Mouse (Mus musculus): ENCODE results near the gene Chst11. TPM values are rescaled to one million over a fixed set of nuclear protein-coding genes. Genes with fewer than 3 reads are reported as not detected.

Chst11 gene
- polyA plus RNA-seq, 1 experiment from 2014 or later = 2.5 TPM

DNA sequence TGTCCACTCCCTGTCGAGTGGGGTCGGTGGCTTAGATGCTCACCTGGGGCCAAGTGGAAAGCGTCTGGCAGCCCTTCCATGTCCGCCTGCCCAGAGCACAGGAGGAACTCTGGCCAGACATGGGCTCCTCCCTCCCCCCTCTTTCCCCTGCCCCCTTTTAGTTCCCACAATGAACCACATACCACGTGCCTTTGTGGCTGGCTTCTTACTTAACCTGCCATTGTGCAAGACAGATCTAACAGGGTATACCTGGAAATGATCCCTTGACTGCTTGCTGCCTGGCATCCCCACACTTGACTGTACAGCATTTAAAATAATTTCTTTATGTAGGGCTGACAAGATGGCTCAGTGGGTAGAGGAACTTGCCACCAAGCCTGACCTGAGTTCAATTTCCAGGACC, 15.7 kb upstream of the Chst11 start:
- no peak for ATAC-seq (ENCODE audit: insufficient number of reproducible peaks, insufficient read depth, low FRiP score, low TSS enrichment, low read depth)
- H3K9ac ChIP-seq (replicated peaks) = no peak overlapping the region
- H3K27ac ChIP-seq = no peak overlapping the region
- H3K27me3 ChIP-seq = 0 out of 2 replicates have a peak, but pooled peaks cover 4% of the 10 kb centered on the region
- no peak overlapping the region for H3K4me2 ChIP-seq
- no peak overlapping the region for H3K4me3 ChIP-seq (replicated peaks)
- 61% methylated on average over 5 of the region's 5 CpGs for WGBS
- no peaks in the 10 kb centered on the region for H3K9me3 ChIP-seq
- peaks cover 8% of the 10 kb centered on the region; the same call in 1 of the 2 replicates for H3K4me1 ChIP-seq (replicated peaks)
- H3K36me3 ChIP-seq = no peaks in the 10 kb centered on the region

- H3K36me3 ChIP-seq = no peaks in the 10 kb centered on the region
- ATAC-seq (ENCODE audit: insufficient number of reproducible peaks, insufficient read depth, low FRiP score, low TSS enrichment, low read depth) = no peak
- 84% methylated on average over 11 of the region's 11 CpGs for WGBS
- no peak overlapping the region for H3K27ac ChIP-seq
- H3K4me2 ChIP-seq = no peak overlapping the region
- H3K9ac ChIP-seq (replicated peaks) = no peak overlapping the region
- H3K27me3 ChIP-seq = 0 out of 2 replicates have a peak, but pooled peaks cover 4% of the 10 kb centered on the region
- H3K4me1 ChIP-seq (replicated peaks) = peaks cover 6% of the 10 kb centered on the region; the same call in 1 of the 2 replicates
- no peaks in the 10 kb centered on the region for H3K9me3 ChIP-seq
- no peak overlapping the region for H3K4me3 ChIP-seq (replicated peaks)
These were observed 13.7 kb upstream of the Chst11 start for GRCm38 (mm10) chr10:82971549-82971948.

GRCm38 (mm10) chr10:82974201-82974600, 11.1 kb upstream of the Chst11 start:
- Histone ChIP-seq H3K36me3 (no peaks in the 10 kb centered on the region), H3K9me3 (no peaks in the 10 kb centered on the region), H3K4me3 (replicated peaks) (no peak overlapping the region), H3K4me1 (replicated peaks) (peaks cover 4% of the 10 kb centered on the region; the same call in 1 of the 2 replicates), H3K27ac (no peak overlapping the region), H3K4me2 (no peak overlapping the region), H3K27me3 (peaks cover 11% of the 10 kb centered on the region; the same call in 1 of the 2 replicates), H3K9ac (replicated peaks) (no peak overlapping the region)
- WGBS = 85% methylated on average over 5 of the region's 5 CpGs
- ATAC-seq (ENCODE audit: insufficient number of reproducible peaks, insufficient read depth, low FRiP score, low TSS enrichment, low read depth) = no peak

- no peak for ATAC-seq (ENCODE audit: insufficient number of reproducible peaks, insufficient read depth, low FRiP score, low TSS enrichment, low read depth)
- Histone ChIP-seq H3K4me3 (replicated peaks) (no peak overlapping the region), H3K4me1 (replicated peaks) (no peaks in the 10 kb centered on the region), H3K4me2 (no peak overlapping the region), H3K9ac (replicated peaks) (no peak overlapping the region), H3K27me3 (peaks cover 11% of the 10 kb centered on the region; the same call in 1 of the 2 replicates), H3K9me3 (no peaks in the 10 kb centered on the region), H3K27ac (no peak overlapping the region), H3K36me3 (no peaks in the 10 kb centered on the region)
- WGBS = 40% methylated on average over 6 of the region's 6 CpGs
These were observed 10.6 kb upstream of the Chst11 start for GRCm38 (mm10) chr10:82974627-82975177.

- no peak overlapping the region for H3K4me3 ChIP-seq (replicated peaks)
- 90% methylated on average over 15 of the region's 15 CpGs for WGBS
- no peaks in the 10 kb centered on the region for H3K4me1 ChIP-seq (replicated peaks)
- ATAC-seq (ENCODE audit: insufficient number of reproducible peaks, insufficient read depth, low FRiP score, low TSS enrichment, low read depth) = no peak
- no peaks in the 10 kb centered on the region for H3K9me3 ChIP-seq
- H3K4me2 ChIP-seq = no peak overlapping the region
- H3K36me3 ChIP-seq = no peaks in the 10 kb centered on the region
- no peak overlapping the region for H3K27ac ChIP-seq
- H3K27me3 ChIP-seq = peaks cover 22% of the 10 kb centered on the region
- no peak overlapping the region for H3K9ac ChIP-seq (replicated peaks)
These were observed 9.5 kb upstream of the Chst11 start for GRCm38 (mm10) chr10:82975806-82976205.

DNA sequence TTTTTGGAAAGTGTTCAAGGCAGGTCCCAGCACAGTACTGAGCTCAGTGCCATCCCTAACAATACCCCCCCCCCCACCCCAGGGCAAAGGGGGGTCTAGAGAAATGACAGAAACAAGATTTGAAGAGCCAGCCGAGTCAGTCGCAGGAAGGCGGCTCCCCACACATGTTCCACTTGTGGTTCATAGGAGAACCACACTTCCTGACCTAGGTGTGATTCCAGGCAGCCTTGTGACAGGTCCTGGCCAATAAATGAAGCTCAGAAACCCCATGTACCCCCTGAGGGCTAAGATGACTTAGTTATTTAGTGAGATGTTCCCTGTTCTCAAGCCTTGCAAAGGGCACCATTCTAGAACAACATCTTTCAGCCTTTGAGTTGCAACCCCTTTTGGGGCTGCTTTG, 3.0 kb upstream of the Chst11 start:
- Histone ChIP-seq H3K27me3 (peaks cover 59% of the 10 kb centered on the region), H3K9ac (replicated peaks) (no peak overlapping the region), H3K36me3 (no peaks in the 10 kb centered on the region), H3K4me3 (replicated peaks) (no peak overlapping the region), H3K9me3 (no peaks in the 10 kb centered on the region), H3K4me1 (replicated peaks) (peaks cover 19% of the 10 kb centered on the region), H3K27ac (no peak overlapping the region), H3K4me2 (no peak overlapping the region)
- WGBS = 88% methylated on average over 3 of the region's 3 CpGs
- no peak for ATAC-seq (ENCODE audit: insufficient number of reproducible peaks, insufficient read depth, low FRiP score, low TSS enrichment, low read depth)

- no peaks in the 10 kb centered on the region for H3K9me3 ChIP-seq
- ATAC-seq (ENCODE audit: insufficient number of reproducible peaks, insufficient read depth, low FRiP score, low TSS enrichment, low read depth) = no peak
- peaks cover 45% of the 10 kb centered on the region for H3K27me3 ChIP-seq
- H3K4me2 ChIP-seq = peak overlapping the region; percentile 90
- no peaks in the 10 kb centered on the region for H3K36me3 ChIP-seq
- peak overlapping the region; percentile 94 for H3K27ac ChIP-seq
- peak overlapping the region; percentile 80 for H3K9ac ChIP-seq (replicated peaks)
- H3K4me3 ChIP-seq (replicated peaks) = peak overlapping the region; percentile 72
- WGBS = under 1% methylated on average over 32 of the region's 32 CpGs
- H3K4me1 ChIP-seq (replicated peaks) = peaks cover 30% of the 10 kb centered on the region
These were observed 418 bp downstream of the Chst11 start for GRCm38 (mm10) chr10:82985700-82986131.

DNA sequence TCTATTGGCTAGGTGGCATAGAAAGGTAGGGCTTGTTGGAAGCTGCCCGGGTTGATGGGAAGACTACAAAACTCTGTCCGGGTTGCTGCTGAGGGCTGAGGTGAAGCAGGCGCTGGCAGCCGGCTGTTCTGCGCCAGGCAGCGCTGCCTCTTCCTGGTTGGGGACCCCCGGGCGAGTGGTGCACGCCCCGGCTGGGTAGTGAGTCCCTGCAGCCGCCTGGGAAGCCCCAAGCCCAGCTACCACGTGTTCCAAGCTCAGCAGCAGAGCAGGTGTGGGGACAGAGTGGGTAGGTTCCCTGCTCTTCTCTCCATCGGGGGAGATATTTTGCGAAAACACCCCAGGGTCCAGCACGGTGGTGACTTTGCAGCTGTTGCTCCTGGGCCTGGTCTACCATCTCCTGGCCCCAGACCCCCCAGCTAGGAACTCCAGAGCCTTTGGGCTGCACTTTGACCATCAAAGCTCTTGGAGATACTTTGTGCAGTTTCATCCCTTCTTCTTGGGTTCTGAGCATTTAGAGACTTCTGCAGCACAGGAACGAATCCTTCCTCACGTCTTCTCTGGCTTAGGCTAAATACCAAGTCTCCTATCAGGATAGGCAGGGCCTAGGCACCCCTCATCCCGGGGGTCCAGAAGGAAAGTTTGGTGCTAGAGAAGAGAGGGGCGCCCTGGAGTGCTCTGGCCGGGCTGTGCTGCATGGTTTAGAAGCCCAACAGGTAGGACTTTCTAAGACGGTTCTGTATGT, 1.1 kb downstream of the Chst11 start:
- Histone ChIP-seq H3K36me3 (no peaks in the 10 kb centered on the region), H3K9ac (replicated peaks) (peak overlapping the region; percentile 80), H3K9me3 (no peaks in the 10 kb centered on the region), H3K4me3 (replicated peaks) (peak overlapping the region; percentile 72), H3K4me1 (replicated peaks) (peaks cover 30% of the 10 kb centered on the region), H3K27ac (peak overlapping the region; percentile 94), H3K27me3 (peaks cover 38% of the 10 kb centered on the region), H3K4me2 (peak overlapping the region; percentile 90)
- ATAC-seq (ENCODE audit: insufficient number of reproducible peaks, insufficient read depth, low FRiP score, low TSS enrichment, low read depth) = no peak
- WGBS = 4% methylated on average over 21 of the region's 21 CpGs

GRCm38 (mm10) chr10:82986993-82987349, 1.7 kb downstream of the Chst11 start:
- Histone ChIP-seq H3K4me1 (replicated peaks) (peaks cover 34% of the 10 kb centered on the region), H3K27ac (peak overlapping the region; percentile 94; the same call in 1 of the 2 replicates), H3K9ac (replicated peaks) (peak overlapping the region; percentile 80; the same call in 1 of the 2 replicates), H3K4me3 (replicated peaks) (peak overlapping the region; percentile 72), H3K36me3 (no peaks in the 10 kb centered on the region), H3K9me3 (no peaks in the 10 kb centered on the region), H3K4me2 (peak overlapping the region; percentile 90), H3K27me3 (peaks cover 32% of the 10 kb centered on the region)
- 16% methylated on average over 8 of the region's 8 CpGs for WGBS
- no peak for ATAC-seq (ENCODE audit: insufficient number of reproducible peaks, insufficient read depth, low FRiP score, low TSS enrichment, low read depth)

DNA sequence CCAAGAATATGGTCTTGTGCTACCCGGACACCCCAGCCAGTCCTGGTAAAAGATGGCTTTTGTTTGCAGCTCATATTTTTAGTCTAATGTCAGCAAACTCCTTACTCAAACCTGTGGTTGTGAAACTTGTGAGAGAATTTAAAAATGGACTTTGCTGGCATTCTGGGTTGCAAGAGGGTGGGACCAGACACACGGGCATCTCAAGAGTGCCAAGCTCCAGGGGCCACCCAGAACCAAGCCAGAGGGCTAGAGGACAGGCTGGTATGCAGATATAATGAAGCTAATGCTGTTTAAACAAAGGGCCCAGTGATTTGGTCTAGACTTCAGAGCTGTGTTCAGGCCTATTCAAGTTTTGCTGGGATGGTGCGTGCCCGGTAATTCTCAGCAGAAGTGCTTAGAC, 2.1 kb downstream of the Chst11 start:
- Histone ChIP-seq H3K9ac (replicated peaks) (peak overlapping the region; percentile 53; the same call in 1 of the 2 replicates), H3K27ac (no peak overlapping the region), H3K4me1 (replicated peaks) (peaks cover 37% of the 10 kb centered on the region), H3K27me3 (peaks cover 28% of the 10 kb centered on the region), H3K4me2 (peak overlapping the region; percentile 90), H3K4me3 (replicated peaks) (peak overlapping the region; percentile 72), H3K9me3 (no peaks in the 10 kb centered on the region), H3K36me3 (no peaks in the 10 kb centered on the region)
- 57% methylated on average over 4 of the region's 4 CpGs for WGBS
- ATAC-seq (ENCODE audit: insufficient number of reproducible peaks, insufficient read depth, low FRiP score, low TSS enrichment, low read depth) = no peak

- Histone ChIP-seq H3K27me3 (peaks cover 7% of the 10 kb centered on the region; the same call in 1 of the 2 replicates), H3K27ac (no peak overlapping the region), H3K4me3 (replicated peaks) (no peak overlapping the region), H3K4me2 (no peak overlapping the region), H3K9me3 (no peaks in the 10 kb centered on the region), H3K4me1 (replicated peaks) (peaks cover 37% of the 10 kb centered on the region), H3K9ac (replicated peaks) (no peak overlapping the region), H3K36me3 (no peaks in the 10 kb centered on the region)
- 65% methylated on average over 13 of the region's 13 CpGs for WGBS
- no peak for ATAC-seq (ENCODE audit: insufficient number of reproducible peaks, insufficient read depth, low FRiP score, low TSS enrichment, low read depth)
These were observed 4.2 kb downstream of the Chst11 start for GRCm38 (mm10) chr10:82989418-82990025.

Measured in limb, embryonic 12.5 days (tissue).